Mouse (Mus musculus) neural tube, embryonic 13.5 days (tissue): ENCODE data around the gene Plxna2. TPM values are rescaled to one million over a fixed set of nuclear protein-coding genes. Genes with fewer than 3 reads are reported as not detected.
A peak's percentile ranks its signal among the peaks of the same experiment; 100 is the strongest.

Experiments
- ATAC-seq: fragments of 200-750 bp; cut with Nextera tagmentation; 2 replicates; pipeline ENCODE4 v1.8.0; 2017; ENCODE audit warnings: low read depth, mild to moderate bottlenecking, moderate TSS enrichment, moderate library complexity
- H3K27ac ChIP-seq: fragments of 300-500 bp; sonication (generic); replicated peaks from 2 replicates; pipeline ENCODE4 v1.5.1; 2015; ENCODE audit warnings: moderate library complexity, mild to moderate bottlenecking, inconsistent platforms
- H3K27me3 ChIP-seq: fragments of 300-500 bp; sonication (generic); 2 replicates; pipeline ENCODE4 v1.6.1; 2015; ENCODE audit warnings: mild to moderate bottlenecking, inconsistent platforms
- H3K36me3 ChIP-seq: fragments of 300-500 bp; sonication (generic); 2 replicates; pipeline ENCODE4 v1.6.1; 2015; ENCODE audit warnings: mild to moderate bottlenecking, inconsistent platforms
- H3K4me1 ChIP-seq: fragments of 300-500 bp; sonication (generic); replicated peaks from 2 replicates; pipeline ENCODE4 v1.6.1; 2015; ENCODE audit warnings: inconsistent platforms
- H3K4me2 ChIP-seq: fragments of 300-500 bp; sonication (generic); 2 replicates; pipeline ENCODE4 v1.6.1; 2015; ENCODE audit warnings: inconsistent platforms, mild to moderate bottlenecking, moderate library complexity
- H3K4me3 ChIP-seq: fragments of 300-500 bp; sonication (generic); 2 replicates; pipeline ENCODE4 v1.5.1; 2015; ENCODE audit warnings: mild to moderate bottlenecking, inconsistent platforms
- H3K9ac ChIP-seq: fragments of 300-500 bp; sonication (generic); 2 replicates; pipeline ENCODE4 v1.6.1; 2015; ENCODE audit warnings: moderate library complexity, mild to moderate bottlenecking, inconsistent platforms
- H3K9me3 ChIP-seq: fragments of 300-500 bp; sonication (generic); 2 replicates; pipeline ENCODE4 v1.6.1; 2016; ENCODE audit warnings: inconsistent platforms
- WGBS: fragments of 180-500 bp; shearing (Covaris S2); methylation state at CpG from one replicate; pipeline ENCODE4 v1.1.7; 2015; 5-methylcytosine and 5-hydroxymethylcytosine counted together
- polyA plus RNA-seq: library from polyadenylated mRNA; unstranded; fragments of >200 nt; fragmentation: Nextera tagmentation; extraction: Ambion mirVana; gene quantifications from 2 replicates; pipeline ENCODE4 v1.2.1, GENCODE M21; 2015

Gene Plxna2
- polyA plus RNA-seq, 1 experiment from 2014 or later = 42.6 TPM

DNA sequence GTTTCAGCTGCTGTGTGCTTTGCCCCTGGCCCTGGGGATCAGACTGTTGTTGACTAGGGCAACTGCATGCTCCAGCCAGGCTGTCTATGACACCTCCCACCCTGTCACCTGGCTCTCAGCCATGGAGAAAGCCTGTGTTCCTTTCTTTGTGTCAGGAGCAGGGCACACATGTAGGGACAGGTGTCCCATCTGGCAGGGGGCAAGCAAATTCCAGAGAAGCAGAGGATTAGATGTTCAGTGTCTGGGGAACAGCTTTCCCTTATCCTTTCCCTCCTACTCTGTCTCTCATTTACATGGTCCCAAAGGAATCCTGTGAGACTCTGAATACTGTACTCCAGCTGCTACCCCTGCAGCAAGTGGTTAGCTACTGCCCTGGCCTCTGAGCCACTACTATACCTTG, 121.9 kb downstream of the Plxna2 start:
- Histone ChIP-seq H3K9me3 (no peaks in the 10 kb centered on the region), H3K4me1 (peaks cover 55% of the 10 kb centered on the region), H3K36me3 (0 out of 2 replicates have a peak, but pooled peaks cover 3% of the 10 kb centered on the region), H3K27me3 (no peaks in the 10 kb centered on the region), H3K4me2 (no peak overlapping the region), H3K27ac (peak overlapping the region; percentile 75), H3K4me3 (no peak overlapping the region), H3K9ac (no peak overlapping the region)
- ATAC-seq = peak; percentile 82; the same call in 1 of the 2 replicates

DNA sequence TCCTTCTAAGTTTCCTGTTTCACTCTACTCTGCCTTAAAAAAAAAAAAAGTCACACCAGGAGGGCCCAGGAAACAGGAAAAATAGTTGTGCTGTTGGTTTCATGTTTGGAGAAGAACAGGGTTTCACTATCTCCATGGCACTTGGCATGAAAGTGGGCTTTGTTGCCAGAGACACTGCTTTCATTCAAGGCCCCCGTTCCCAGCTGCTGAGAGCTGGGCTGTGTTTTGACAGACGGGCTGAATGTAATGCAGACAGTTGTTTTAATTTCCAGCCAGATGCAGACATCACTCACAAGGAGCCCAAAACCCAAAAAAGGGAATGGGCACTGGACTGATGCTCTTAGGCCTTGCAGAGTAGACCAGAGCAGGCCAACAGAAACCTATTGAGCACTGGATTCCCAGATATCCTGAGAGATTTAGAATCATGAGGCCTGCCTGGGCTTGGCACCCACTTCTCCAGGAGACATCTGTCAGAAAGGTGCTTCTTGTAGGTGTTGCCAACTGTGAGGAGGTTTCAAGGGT, 124.9 kb downstream of the Plxna2 start:
- no peaks in the 10 kb centered on the region for H3K9me3 ChIP-seq
- no peaks in the 10 kb centered on the region for H3K27me3 ChIP-seq
- whole genome bisulfite sequencing = 33% methylated on average over 2 of the region's 2 CpGs
- H3K27ac ChIP-seq = 0 out of 2 replicates have a peak overlapping the region, but pooled peaks have one; percentile 14
- peaks cover 73% of the 10 kb centered on the region for H3K4me1 ChIP-seq
- H3K9ac ChIP-seq = no peak overlapping the region
- no peak overlapping the region for H3K4me2 ChIP-seq
- H3K4me3 ChIP-seq = no peak overlapping the region
- peaks cover 15% of the 10 kb centered on the region for H3K36me3 ChIP-seq
- ATAC-seq = no peak

DNA sequence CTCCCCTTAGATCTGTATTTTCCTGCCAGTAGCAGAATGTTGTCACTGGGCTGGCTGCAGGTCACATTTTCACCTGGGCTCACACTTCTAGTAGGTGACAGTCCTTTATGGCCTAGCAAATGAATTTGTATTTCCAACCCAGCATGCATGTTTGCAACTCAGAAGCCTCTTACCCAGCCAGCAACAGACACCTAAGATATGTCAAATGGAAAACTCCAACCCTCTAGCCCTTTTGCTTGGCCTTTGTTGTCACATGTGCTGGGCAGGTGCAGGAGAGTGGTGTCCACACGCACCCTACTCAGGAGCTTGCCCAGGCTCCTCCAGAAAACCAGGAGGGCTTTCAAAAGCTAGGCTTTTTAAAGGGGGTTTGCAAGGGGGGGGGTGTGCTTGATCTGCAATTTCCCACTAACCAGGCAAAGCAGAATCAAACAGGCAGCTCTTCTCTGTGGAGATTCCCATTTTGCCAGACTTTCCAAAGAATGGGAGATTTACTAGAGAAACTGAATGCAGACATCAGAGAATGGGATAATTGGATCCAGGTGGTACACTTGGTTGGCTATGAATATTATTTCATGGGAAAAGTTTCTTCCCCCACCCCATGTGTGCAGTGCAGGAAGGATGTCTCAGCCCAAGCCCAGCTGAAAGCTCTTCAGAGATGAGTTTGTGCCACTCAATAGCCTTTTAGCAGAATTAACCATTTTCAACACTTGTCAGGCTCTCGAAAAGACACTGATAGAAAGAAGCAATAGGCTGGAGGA, 127.3 kb downstream of the Plxna2 start:
- H3K36me3 ChIP-seq = peaks cover 27% of the 10 kb centered on the region
- no peaks in the 10 kb centered on the region for H3K27me3 ChIP-seq
- H3K27ac ChIP-seq = peak overlapping the region; percentile 59; the same call in 1 of the 2 replicates
- no peak overlapping the region for H3K4me3 ChIP-seq
- H3K9me3 ChIP-seq = no peaks in the 10 kb centered on the region
- no peak overlapping the region for H3K9ac ChIP-seq
- peaks cover 54% of the 10 kb centered on the region for H3K4me1 ChIP-seq
- no peak for ATAC-seq
- H3K4me2 ChIP-seq = no peak overlapping the region
- 74% methylated on average over 2 of the region's 2 CpGs for WGBS

DNA sequence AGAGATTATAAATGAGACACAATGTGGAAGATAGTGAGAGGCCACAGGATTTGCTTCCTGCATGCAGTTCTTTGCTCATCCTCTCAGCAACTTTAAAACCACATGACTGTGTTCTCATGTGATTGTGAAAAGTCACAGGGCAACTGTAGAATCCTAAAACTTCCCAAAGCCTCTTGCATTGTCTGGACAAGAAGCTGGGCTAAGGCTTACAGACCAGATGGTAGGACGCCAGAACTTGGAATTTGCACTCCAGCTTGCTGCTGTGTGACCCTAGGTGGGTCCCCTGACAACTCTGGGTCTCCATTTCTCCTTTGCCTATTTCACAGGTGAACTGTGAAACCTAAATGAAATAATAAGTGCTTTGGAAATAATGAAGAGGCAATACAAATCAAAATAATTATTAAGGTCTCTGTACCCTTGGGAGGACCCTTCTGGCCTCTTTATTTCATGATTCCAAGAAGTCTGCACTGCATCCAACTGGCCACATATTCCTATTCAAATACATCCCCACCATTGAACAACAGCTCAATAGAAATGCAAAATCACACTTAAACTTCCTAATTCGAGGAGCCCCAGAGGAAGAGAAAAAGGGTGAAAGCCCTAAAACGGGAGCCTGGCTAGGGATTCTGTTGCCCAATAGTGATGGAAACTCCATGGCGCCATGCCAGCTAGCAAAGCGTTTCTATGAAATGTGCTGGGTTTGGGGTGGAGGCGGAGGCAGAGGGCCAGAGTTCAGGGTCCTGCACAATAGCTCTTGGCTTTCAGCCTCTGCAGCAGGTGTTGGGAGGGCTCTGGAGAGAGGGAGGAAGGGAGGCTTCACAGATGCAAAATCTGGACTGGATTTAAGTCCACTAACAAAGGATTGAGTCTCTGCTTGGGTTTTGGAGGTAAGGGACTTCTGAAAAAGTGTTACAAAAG, 128.6 kb downstream of the Plxna2 start:
- Histone ChIP-seq H3K36me3 (peaks cover 39% of the 10 kb centered on the region), H3K4me1 (peaks cover 45% of the 10 kb centered on the region), H3K27me3 (no peaks in the 10 kb centered on the region), H3K4me3 (no peak overlapping the region), H3K4me2 (no peak overlapping the region), H3K27ac (peak overlapping the region; percentile 62), H3K9ac (no peak overlapping the region), H3K9me3 (no peaks in the 10 kb centered on the region)
- peak; percentile 91 for ATAC-seq
- WGBS = 21% methylated on average over 6 of the region's 6 CpGs

DNA sequence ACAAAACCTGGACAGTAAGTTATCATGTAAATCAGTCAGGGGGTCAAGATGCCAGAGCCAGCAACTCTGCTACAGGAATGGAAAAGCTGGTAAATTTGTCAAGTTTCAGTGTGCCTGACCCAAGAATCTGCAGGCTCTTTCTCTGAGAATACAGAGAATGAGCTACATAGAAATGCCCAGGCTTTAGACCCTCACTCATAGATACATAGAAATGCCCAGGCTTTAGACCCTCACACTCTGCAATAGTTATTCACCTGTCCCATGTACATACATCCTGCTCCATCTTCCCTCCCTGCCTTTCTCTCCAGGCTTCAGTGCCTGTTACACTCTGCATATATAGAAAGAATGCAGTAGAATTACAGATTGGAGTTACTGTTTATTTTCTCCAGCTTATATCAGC, 129.2 kb downstream of the Plxna2 start:
- H3K9ac ChIP-seq = no peak overlapping the region
- peaks cover 45% of the 10 kb centered on the region for H3K4me1 ChIP-seq
- peaks cover 46% of the 10 kb centered on the region for H3K36me3 ChIP-seq
- peak overlapping the region; percentile 62 for H3K27ac ChIP-seq
- H3K4me3 ChIP-seq = no peak overlapping the region
- H3K27me3 ChIP-seq = no peaks in the 10 kb centered on the region
- H3K9me3 ChIP-seq = no peaks in the 10 kb centered on the region
- no peak for ATAC-seq
- no peak overlapping the region for H3K4me2 ChIP-seq

DNA sequence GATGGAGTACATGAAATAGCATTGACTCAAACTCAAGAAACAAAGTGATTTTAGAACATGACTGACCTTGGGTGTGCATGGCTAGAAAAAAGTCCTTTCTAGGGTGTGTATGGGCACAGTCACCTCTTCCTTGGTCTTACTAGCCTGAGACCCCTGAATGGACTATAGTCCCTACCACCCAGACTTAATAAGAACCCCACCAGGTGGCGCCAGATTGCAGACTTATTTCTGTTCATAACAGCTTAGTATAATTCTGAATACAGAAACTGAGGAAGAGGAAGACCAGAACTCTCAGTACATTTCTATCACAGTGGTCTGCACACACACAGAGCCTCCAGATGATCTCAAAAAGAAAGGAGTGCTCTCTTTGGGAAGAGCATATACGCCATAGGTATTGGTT, 135.2 kb downstream of the Plxna2 start:
- no peaks in the 10 kb centered on the region for H3K9me3 ChIP-seq
- no peak overlapping the region for H3K9ac ChIP-seq
- no peak overlapping the region for H3K4me3 ChIP-seq
- 54% methylated on average over 2 of the region's 2 CpGs for WGBS
- H3K27me3 ChIP-seq = no peaks in the 10 kb centered on the region
- H3K36me3 ChIP-seq = peaks cover 76% of the 10 kb centered on the region
- H3K4me1 ChIP-seq = peaks cover 16% of the 10 kb centered on the region
- no peak overlapping the region for H3K27ac ChIP-seq
- H3K4me2 ChIP-seq = no peak overlapping the region
- ATAC-seq = no peak

DNA sequence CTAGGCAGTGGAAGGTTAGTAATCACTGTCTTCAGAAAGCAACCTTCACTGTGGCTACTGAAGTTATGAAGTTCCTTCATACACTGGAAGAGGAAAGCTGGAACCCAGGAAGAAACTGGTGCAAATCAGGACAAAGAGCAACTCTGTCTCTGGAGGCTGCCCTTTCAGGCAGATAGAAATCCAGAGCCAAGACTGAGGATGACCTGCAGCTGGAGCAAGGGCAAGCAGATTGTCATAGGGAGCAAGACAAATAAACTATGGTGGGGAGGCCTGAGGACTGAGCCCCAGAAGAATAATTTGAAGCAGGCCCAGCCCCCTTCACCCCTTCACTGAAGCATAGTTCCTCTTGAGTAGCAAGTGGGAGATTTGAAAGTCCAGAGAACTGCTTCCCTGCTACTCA, 138.0 kb downstream of the Plxna2 start:
- H3K4me3 ChIP-seq = no peak overlapping the region
- peak overlapping the region; percentile 38; the same call in 1 of the 2 replicates for H3K27ac ChIP-seq
- no peaks in the 10 kb centered on the region for H3K9me3 ChIP-seq
- peaks cover 14% of the 10 kb centered on the region for H3K4me1 ChIP-seq
- no peak overlapping the region for H3K4me2 ChIP-seq
- no peaks in the 10 kb centered on the region for H3K27me3 ChIP-seq
- no peak for ATAC-seq
- H3K36me3 ChIP-seq = peaks cover 80% of the 10 kb centered on the region
- H3K9ac ChIP-seq = no peak overlapping the region

DNA sequence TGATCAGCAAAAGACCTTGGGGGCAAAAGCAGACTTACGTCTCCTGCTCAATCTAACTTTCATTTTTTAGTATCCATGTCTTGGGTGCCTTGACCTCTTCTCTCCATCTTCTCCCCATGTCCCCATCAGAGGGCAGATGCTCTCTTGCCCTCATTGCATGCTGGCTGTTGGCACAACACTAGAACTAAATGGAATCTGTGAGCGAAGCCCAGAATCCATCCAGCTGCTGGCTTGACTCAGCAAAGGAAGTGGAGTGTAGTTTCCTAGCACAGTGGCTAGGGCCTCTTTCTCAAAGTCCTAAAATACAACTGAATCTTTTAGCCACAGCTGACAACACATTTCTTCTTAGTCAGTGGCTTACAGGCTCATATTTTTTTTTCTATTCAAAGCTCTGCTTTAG, 138.4 kb downstream of the Plxna2 start:
- WGBS = 55% methylated on average over 2 of the region's 2 CpGs
- ATAC-seq = 0 out of 2 replicates have a peak, but pooled peaks have one; percentile 10
- peaks cover 78% of the 10 kb centered on the region for H3K36me3 ChIP-seq
- H3K27me3 ChIP-seq = no peaks in the 10 kb centered on the region
- H3K4me3 ChIP-seq = no peak overlapping the region
- H3K4me1 ChIP-seq = peaks cover 14% of the 10 kb centered on the region
- H3K9ac ChIP-seq = no peak overlapping the region
- H3K27ac ChIP-seq = no peak overlapping the region
- no peak overlapping the region for H3K4me2 ChIP-seq
- no peaks in the 10 kb centered on the region for H3K9me3 ChIP-seq

DNA sequence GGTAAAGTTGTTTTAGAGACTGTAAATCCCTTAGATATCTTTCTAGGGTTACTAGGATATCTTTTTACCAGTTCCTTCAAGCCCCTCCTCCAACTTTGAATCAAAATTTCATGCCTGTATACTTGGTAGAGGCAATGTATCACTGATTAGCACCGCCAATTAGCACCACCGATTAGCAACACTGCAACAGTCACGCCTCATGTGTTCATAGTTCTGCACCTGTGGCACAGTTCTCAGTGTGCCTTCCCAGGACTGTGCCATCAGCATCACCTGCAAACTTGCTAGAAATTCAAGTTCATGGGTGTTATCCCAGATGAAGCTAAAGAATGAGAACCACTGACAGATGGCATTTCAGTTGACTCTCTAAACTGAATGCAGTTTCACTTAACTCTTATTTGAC, 138.8 kb downstream of the Plxna2 start:
- Histone ChIP-seq H3K9ac (no peak overlapping the region), H3K27me3 (no peaks in the 10 kb centered on the region), H3K4me2 (no peak overlapping the region), H3K4me1 (peaks cover 14% of the 10 kb centered on the region), H3K4me3 (no peak overlapping the region), H3K36me3 (peaks cover 78% of the 10 kb centered on the region), H3K9me3 (no peaks in the 10 kb centered on the region), H3K27ac (no peak overlapping the region)
- peak; percentile 78 for ATAC-seq
- 37% methylated on average over 3 of the region's 3 CpGs for WGBS

DNA sequence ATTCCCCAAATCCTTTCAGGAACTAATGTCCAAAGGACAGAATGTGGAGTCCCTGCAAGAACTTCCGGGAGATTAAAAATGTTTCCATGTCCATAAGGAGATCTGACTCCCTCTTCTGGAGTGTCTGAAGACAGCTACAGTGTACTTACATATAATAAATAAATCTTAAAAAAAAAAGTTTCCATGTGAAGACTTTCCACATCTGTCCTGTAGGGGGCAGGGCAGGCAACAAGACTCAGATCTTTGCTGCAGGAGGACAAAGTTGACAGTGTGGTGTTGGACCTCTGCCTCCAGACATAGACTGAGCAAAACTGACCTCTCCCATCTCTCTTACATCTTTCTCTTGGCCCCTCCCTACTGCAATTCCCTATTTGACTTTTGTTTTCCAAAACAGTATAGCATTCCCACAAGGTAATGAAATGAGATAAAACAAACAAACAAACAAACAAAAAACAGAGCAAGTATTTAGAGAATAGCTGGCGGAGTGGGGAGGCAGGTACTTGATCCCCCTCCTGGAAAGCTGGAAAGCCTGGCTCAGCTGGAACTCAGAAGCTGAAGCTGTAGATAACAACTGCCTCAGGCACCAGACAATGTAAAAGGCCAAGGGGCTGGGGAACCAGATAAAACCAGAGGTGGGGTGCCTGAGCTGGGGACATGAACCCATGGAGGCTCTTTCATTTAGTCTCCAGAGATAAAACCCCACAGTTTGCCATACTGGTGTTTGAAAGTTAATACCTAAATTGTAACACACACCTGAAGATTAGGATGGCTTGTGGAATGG, 143.6 kb downstream of the Plxna2 start:
- Histone ChIP-seq H3K4me3 (no peak overlapping the region), H3K9me3 (no peaks in the 10 kb centered on the region), H3K4me1 (peaks cover 3% of the 10 kb centered on the region), H3K9ac (no peak overlapping the region), H3K27ac (no peak overlapping the region), H3K27me3 (no peaks in the 10 kb centered on the region), H3K4me2 (no peak overlapping the region), H3K36me3 (peaks cover 90% of the 10 kb centered on the region)
- WGBS = 87% methylated on average over 2 of the region's 2 CpGs
- ATAC-seq = no peak

DNA sequence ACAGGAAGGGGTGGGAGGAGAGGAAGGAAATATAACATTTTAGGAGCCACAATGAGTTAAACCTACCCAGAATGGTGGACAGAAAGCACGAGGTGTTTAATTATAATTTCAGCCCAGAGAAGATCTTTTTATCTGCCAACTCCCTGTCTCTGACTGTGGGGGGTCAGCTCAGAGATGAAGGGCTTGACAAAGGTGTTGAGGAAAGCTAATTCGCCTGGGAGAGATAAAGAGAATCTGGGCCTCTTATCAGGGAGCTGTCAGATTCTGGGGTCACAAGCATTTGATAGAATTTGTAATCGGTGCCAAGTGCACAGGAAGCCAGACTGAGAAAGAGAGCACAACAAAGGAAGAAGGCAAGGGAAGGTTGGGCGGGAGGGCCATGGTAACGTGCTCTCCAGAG, 144.9 kb downstream of the Plxna2 start:
- Histone ChIP-seq H3K27me3 (no peaks in the 10 kb centered on the region), H3K36me3 (peaks cover 90% of the 10 kb centered on the region), H3K4me1 (no peaks in the 10 kb centered on the region), H3K4me3 (no peak overlapping the region), H3K4me2 (no peak overlapping the region), H3K9ac (no peak overlapping the region), H3K9me3 (no peaks in the 10 kb centered on the region), H3K27ac (no peak overlapping the region)
- WGBS = 86% methylated on average over 5 of the region's 5 CpGs
- ATAC-seq = no peak

DNA sequence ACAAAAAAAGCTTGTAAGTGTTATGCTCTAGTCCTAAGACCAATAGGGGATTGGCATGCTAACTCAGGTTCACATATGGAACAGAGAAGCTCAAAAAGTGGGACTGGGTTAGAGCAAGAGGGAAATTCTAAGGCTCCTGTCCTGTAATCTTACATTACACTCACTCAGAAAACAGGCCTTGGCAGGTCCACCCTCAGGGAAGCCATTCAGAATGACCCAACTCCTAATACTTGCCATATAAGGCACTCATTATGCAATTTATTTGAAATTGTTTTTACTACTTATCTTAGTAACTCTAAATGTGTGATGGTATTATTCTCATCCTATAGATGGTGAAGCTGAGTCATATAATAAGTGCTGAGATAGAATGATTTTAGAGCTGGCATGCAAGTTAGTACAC, 146.9 kb downstream of the Plxna2 start:
- H3K4me3 ChIP-seq = no peak overlapping the region
- H3K27me3 ChIP-seq = no peaks in the 10 kb centered on the region
- H3K9me3 ChIP-seq = no peaks in the 10 kb centered on the region
- H3K4me2 ChIP-seq = no peak overlapping the region
- H3K36me3 ChIP-seq = peaks cover 85% of the 10 kb centered on the region
- H3K9ac ChIP-seq = no peak overlapping the region
- no peaks in the 10 kb centered on the region for H3K4me1 ChIP-seq
- H3K27ac ChIP-seq = no peak overlapping the region
- ATAC-seq = no peak
